Mouse (Mus musculus): ENCODE results near the gene Them5. TPM values are rescaled to one million over a fixed set of nuclear protein-coding genes. Genes with fewer than 3 reads are reported as not detected.

The Them5 gene
- polyA plus RNA-seq (2012; fragmentation: generic; extraction: Trizol), result not detected
- long read RNA-seq, experiment 1, result 0 reads
- long read RNA-seq, experiment 2, result 0 reads

DNA sequence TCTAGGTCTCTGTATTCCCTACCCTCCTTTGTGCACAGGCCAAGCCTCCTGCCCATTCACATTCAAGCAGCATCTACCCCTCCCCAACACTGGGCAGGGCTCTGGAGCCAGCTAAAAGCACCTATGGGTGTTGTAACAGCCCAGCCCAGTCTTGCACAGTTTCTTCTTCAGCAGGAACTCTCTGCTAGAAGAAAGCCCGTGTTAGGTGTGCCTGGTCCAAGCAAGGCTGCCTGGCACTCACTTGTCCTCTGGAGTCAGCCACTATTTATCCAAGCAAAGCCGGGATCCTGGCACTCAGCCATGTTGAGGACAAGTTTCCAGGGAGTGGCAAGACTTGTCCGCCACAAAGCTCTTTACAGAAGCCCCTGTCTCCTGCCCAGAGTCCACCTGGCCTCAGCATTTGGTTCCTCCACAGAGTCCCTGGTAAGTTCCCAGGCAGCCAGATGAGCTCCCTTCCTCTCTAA, at the start of gene Them5:
Gene Them5 (plus strand): TSS at position 141 of the 464 bp plus-strand sequence.
- Histone ChIP-seq H3K79me3 (ENCODE audit: low read depth) (no peaks in the 10 kb centered on the region), H3K36me3 (ENCODE audit: control insufficient read depth, insufficient read depth) (no peaks in the 10 kb centered on the region), H3K79me2 (ENCODE audit: control insufficient read depth, insufficient read depth) (no peaks in the 10 kb centered on the region), H3K27me3 (ENCODE audit: control insufficient read depth, insufficient read depth, insufficient read length) (peaks cover 3% of the 10 kb centered on the region), H3K4me3 (ENCODE audit: insufficient read depth, poor library complexity, severe bottlenecking) (no peak within 1 kb of the TSS), H3ac (ENCODE audit: control insufficient read depth, insufficient read length, low read depth) (no peak within 1 kb of the TSS)
- TF ChIP-seq MYOD1 (IDR thresholded peaks at IDR 0.05; ENCODE audit: control insufficient read depth, insufficient read length, low read depth) (no peak), FOSL1 (IDR thresholded peaks at IDR 0.05; ENCODE audit: insufficient read depth, low read length, poor library complexity, severe bottlenecking) (no peak), CTCF (IDR thresholded peaks at IDR 0.05; ENCODE audit: control insufficient read depth, insufficient read depth, insufficient read length) (no peak)

DNA sequence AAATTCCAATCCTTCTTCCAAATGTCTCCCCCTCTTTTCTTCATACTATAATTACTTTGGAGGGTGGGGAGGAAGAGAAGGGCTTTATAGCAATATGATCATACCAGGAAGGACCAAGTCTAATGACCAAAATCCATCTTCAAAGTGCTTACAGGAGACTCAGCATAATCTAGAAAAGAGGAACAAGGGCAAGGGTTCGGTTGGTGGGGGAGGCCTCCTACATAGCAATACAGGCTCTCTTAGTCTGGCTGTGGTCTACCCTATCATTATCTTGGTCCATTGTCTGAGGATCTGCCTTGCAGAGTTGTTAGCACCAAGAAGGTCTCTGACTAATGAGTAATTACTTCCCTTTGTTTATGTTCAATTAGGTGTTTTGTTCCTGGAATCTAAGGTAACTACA, 36.4 kb upstream of the Them5 start:
- Histone ChIP-seq H3K79me2 (ENCODE audit: control insufficient read depth, insufficient read depth) (no peaks in the 10 kb centered on the region), H3ac (ENCODE audit: control insufficient read depth, insufficient read length, low read depth) (no peak overlapping the region), H3K79me3 (ENCODE audit: low read depth) (no peaks in the 10 kb centered on the region), H3K4me3 (ENCODE audit: insufficient read depth, poor library complexity, severe bottlenecking) (no peak overlapping the region), H3K27me3 (ENCODE audit: control insufficient read depth, insufficient read depth, insufficient read length) (no peaks in the 10 kb centered on the region), H3K36me3 (ENCODE audit: control insufficient read depth, insufficient read depth) (no peaks in the 10 kb centered on the region)
- TF ChIP-seq MYOD1 (IDR thresholded peaks at IDR 0.05; ENCODE audit: control insufficient read depth, insufficient read length, low read depth) (no peak), CEBPB (IDR thresholded peaks at IDR 0.05; ENCODE audit: low read depth) (no peak), MYOG (IDR thresholded peaks at IDR 0.05; ENCODE audit: control insufficient read depth, extremely low read depth, insufficient read length) (no peak), CTCF (IDR thresholded peaks at IDR 0.05; ENCODE audit: control insufficient read depth, insufficient read depth, insufficient read length) (no peak), USF1 (IDR thresholded peaks at IDR 0.05; ENCODE audit: low read depth) (no peak), FOSL1 (IDR thresholded peaks at IDR 0.05; ENCODE audit: insufficient read depth, low read length, poor library complexity, severe bottlenecking) (no peak), MAX (IDR thresholded peaks at IDR 0.05) (no peak)

DNA sequence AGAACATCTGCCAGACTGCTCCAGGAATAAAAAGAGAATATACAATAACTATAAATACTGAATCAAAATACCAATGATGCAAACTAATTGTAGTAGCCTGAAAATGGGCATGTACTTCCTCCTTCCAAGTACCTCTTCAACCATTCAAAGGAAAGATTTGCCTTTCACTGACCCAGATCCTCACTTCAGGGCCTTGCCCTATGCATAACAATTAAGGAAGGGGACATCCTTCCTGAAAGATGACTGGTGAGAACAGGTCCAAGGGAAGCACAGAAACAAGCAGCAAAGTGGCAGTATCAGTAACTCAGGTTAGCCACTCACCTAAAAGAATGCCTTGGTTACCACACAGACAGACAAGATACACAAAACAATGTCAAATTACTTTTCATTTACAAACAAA, 34.9 kb upstream of the Them5 start:
- Histone ChIP-seq H3K4me3 (ENCODE audit: insufficient read depth, poor library complexity, severe bottlenecking) (no peak overlapping the region), H3K36me3 (ENCODE audit: control insufficient read depth, insufficient read depth) (no peaks in the 10 kb centered on the region), H3ac (ENCODE audit: control insufficient read depth, insufficient read length, low read depth) (no peak overlapping the region), H3K27me3 (ENCODE audit: control insufficient read depth, insufficient read depth, insufficient read length) (no peaks in the 10 kb centered on the region), H3K79me3 (ENCODE audit: low read depth) (no peaks in the 10 kb centered on the region), H3K79me2 (ENCODE audit: control insufficient read depth, insufficient read depth) (no peaks in the 10 kb centered on the region)
- TF ChIP-seq CEBPB (IDR thresholded peaks at IDR 0.05; ENCODE audit: low read depth) (no peak), MYOG (IDR thresholded peaks at IDR 0.05; ENCODE audit: control insufficient read depth, extremely low read depth, insufficient read length) (no peak), MAX (IDR thresholded peaks at IDR 0.05) (no peak), CTCF (IDR thresholded peaks at IDR 0.05; ENCODE audit: control insufficient read depth, insufficient read depth, insufficient read length) (no peak), USF1 (IDR thresholded peaks at IDR 0.05; ENCODE audit: low read depth) (no peak), FOSL1 (IDR thresholded peaks at IDR 0.05; ENCODE audit: insufficient read depth, low read length, poor library complexity, severe bottlenecking) (no peak), MYOD1 (IDR thresholded peaks at IDR 0.05; ENCODE audit: control insufficient read depth, insufficient read length, low read depth) (no peak)

DNA sequence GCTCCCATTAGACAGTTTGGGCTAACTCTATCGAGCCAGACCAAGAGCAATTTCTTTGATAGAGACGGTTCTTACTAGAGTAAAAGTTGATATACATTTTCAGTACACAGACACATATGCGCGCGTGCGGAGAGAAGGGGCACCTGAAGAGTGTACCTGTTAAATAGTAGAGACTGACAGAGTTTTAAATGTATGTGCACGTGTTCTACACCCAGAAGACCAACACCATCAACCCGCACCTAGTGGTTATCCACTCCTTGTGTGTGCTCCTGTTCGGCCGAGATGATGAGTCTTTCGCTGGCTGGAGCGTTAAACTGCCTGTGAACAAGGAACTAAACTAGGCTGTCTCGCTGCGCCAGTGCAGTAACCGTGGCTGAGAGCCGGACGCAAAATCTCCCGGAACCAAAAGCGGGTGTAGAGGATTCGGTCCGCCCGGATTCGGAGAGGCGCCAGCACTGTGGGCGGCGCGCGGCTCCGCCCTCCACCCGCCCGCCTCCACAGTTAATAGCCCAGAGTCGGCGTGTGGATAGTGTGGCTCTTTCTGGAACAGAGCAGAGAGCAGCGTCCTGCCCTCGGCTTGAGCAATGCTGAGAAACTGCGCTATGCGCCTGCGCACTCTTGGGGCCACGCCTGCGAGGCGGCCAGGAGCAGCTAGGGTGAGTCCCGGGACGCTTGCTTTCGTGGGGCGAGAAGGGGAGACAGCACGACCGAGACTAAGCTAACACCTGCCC, 32.1 kb upstream of the Them5 start, which contains the start of gene Them4:
Gene Them4 (plus strand): TSS at position 457 of the 731 bp plus-strand sequence.
- H3K36me3 ChIP-seq (ENCODE audit: control insufficient read depth, insufficient read depth), result no peaks in the 10 kb centered on the region
- no peaks in the 10 kb centered on the region for H3K79me2 ChIP-seq (ENCODE audit: control insufficient read depth, insufficient read depth)
- H3K27me3 ChIP-seq (ENCODE audit: control insufficient read depth, insufficient read depth, insufficient read length), result no peaks in the 10 kb centered on the region
- H3K79me3 ChIP-seq (ENCODE audit: low read depth), result no peaks in the 10 kb centered on the region
- peak within 1 kb of the TSS; percentile 82 for H3ac ChIP-seq (ENCODE audit: control insufficient read depth, insufficient read length, low read depth)
- TF ChIP-seq FOSL1 (IDR thresholded peaks at IDR 0.05; ENCODE audit: insufficient read depth, low read length, poor library complexity, severe bottlenecking) (no peak), CEBPB (IDR thresholded peaks at IDR 0.05; ENCODE audit: low read depth) (peak; percentile 59), CTCF (IDR thresholded peaks at IDR 0.05; ENCODE audit: control insufficient read depth, insufficient read depth, insufficient read length) (no peak), MAX (IDR thresholded peaks at IDR 0.05) (peak; percentile 41), USF1 (IDR thresholded peaks at IDR 0.05; ENCODE audit: low read depth) (no peak), MYOG (IDR thresholded peaks at IDR 0.05; ENCODE audit: control insufficient read depth, extremely low read depth, insufficient read length) (no peak), MYOD1 (IDR thresholded peaks at IDR 0.05; ENCODE audit: control insufficient read depth, insufficient read length, low read depth) (no peak)
- peak within 1 kb of the TSS; percentile 38 for H3K4me3 ChIP-seq (ENCODE audit: insufficient read depth, poor library complexity, severe bottlenecking)

DNA sequence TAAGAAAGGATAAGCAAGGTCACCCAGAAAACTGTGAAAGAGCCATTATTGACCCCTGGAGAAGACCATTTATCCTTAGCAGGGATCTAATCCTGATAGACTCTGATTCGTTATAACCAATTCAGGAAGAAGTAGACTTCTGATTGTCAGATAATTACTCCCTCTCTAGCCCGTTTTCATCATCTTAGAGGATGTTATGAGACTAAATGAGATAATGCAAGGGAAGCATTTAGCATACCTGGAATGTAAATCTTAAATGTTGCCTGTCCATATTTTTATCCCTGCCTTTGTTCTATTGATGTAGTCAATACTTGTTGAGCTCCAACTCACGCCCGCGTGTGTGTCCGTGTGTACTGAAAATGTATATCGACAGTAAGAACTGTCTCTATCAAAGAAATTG, 31.4 kb upstream of the Them5 start:
- H3K36me3 ChIP-seq (ENCODE audit: control insufficient read depth, insufficient read depth), result no peaks in the 10 kb centered on the region
- peak overlapping the region; percentile 80 for H3ac ChIP-seq (ENCODE audit: control insufficient read depth, insufficient read length, low read depth)
- H3K4me3 ChIP-seq (ENCODE audit: insufficient read depth, poor library complexity, severe bottlenecking), result peak overlapping the region; percentile 38
- no peaks in the 10 kb centered on the region for H3K79me3 ChIP-seq (ENCODE audit: low read depth)
- H3K27me3 ChIP-seq (ENCODE audit: control insufficient read depth, insufficient read depth, insufficient read length), result no peaks in the 10 kb centered on the region
- TF ChIP-seq CEBPB (IDR thresholded peaks at IDR 0.05; ENCODE audit: low read depth) (no peak), MAX (IDR thresholded peaks at IDR 0.05) (no peak), MYOD1 (IDR thresholded peaks at IDR 0.05; ENCODE audit: control insufficient read depth, insufficient read length, low read depth) (no peak), USF1 (IDR thresholded peaks at IDR 0.05; ENCODE audit: low read depth) (no peak), CTCF (IDR thresholded peaks at IDR 0.05; ENCODE audit: control insufficient read depth, insufficient read depth, insufficient read length) (no peak), FOSL1 (IDR thresholded peaks at IDR 0.05; ENCODE audit: insufficient read depth, low read length, poor library complexity, severe bottlenecking) (no peak), MYOG (IDR thresholded peaks at IDR 0.05; ENCODE audit: control insufficient read depth, extremely low read depth, insufficient read length) (no peak)
- H3K79me2 ChIP-seq (ENCODE audit: control insufficient read depth, insufficient read depth), result no peaks in the 10 kb centered on the region

Data from C2C12 (cell line).